Mouse (Mus musculus): ENCODE data around the gene B9d2. TPM values are rescaled to one million over a fixed set of nuclear protein-coding genes. Genes with fewer than 3 reads are reported as not detected.

B9d2 gene
- polyA plus RNA-seq, 1 experiment from 2014 or later, result 49.8 TPM

DNA sequence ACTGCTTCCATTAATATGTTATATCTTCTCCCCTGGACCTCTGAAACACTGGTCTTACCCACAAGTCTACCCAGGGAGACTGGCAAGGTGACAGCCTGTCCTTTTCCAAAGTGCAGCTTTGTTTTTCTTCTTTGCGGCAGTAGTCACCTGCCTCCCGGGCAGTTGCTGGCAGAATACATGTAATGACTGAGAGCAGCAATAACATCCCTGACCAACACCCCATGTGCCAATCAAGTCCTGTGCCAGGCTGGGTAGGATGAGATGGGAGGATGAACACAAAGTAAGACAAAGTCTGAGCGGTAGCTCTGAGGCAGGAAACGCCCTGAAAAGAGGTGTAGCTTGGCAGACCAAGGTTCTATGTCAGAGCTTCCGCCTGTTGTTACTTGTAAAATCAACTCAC, 47.2 kb downstream of the B9d2 start:
- Histone ChIP-seq H3K4me3 (ENCODE audit: low read depth, low read length) (no peak overlapping the region), H3K9ac (ENCODE audit: low read depth, low read length) (no peak overlapping the region), H3K27ac (ENCODE audit: low read length) (no peak overlapping the region), H3K27me3 (ENCODE audit: control insufficient read depth, insufficient read depth, low read depth, low read length) (no peaks in the 10 kb centered on the region), H3K36me3 (ENCODE audit: control insufficient read depth, insufficient read depth, low read length) (peaks cover 76% of the 10 kb centered on the region), H3K4me1 (ENCODE audit: control insufficient read depth, insufficient read depth, low read length) (no peaks in the 10 kb centered on the region), H3K4me2 (ENCODE audit: low read length) (no peak overlapping the region), H3K9me3 (replicated peaks; ENCODE audit: control insufficient read depth, low read length, poor library complexity, severe bottlenecking) (no peaks in the 10 kb centered on the region)
- no peak for ATAC-seq
- 98% methylated on average over 5 of the region's 5 CpGs for WGBS

DNA sequence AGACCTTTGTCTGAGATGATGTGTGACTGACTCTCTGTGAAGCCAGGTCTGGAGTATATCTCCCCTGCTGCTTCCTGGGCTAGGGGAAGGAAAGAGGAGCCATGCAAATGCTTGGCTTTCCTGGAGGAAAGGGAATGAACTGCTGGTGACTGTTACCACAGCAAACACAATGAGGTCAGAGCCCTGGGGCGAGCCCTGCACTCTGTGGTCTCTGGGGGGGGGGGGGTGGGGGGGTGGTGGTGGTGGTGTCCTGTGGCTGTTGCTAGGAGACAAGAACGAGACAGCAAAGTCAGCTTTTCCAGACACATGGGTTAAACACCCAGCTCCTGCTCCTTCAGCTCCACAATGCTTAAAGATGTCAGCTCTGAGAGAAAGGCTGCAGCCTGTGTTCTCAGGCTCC, 48.8 kb downstream of the B9d2 start:
- H3K4me1 ChIP-seq (ENCODE audit: control insufficient read depth, insufficient read depth, low read length), result no peaks in the 10 kb centered on the region
- ATAC-seq, result no peak
- no peak overlapping the region for H3K4me3 ChIP-seq (ENCODE audit: low read depth, low read length)
- peaks cover 76% of the 10 kb centered on the region for H3K36me3 ChIP-seq (ENCODE audit: control insufficient read depth, insufficient read depth, low read length)
- no peak overlapping the region for H3K9ac ChIP-seq (ENCODE audit: low read depth, low read length)
- H3K4me2 ChIP-seq (ENCODE audit: low read length), result no peak overlapping the region
- H3K27ac ChIP-seq (ENCODE audit: low read length), result no peak overlapping the region
- no peaks in the 10 kb centered on the region for H3K27me3 ChIP-seq (ENCODE audit: control insufficient read depth, insufficient read depth, low read depth, low read length)
- no peaks in the 10 kb centered on the region for H3K9me3 ChIP-seq (replicated peaks; ENCODE audit: control insufficient read depth, low read length, poor library complexity, severe bottlenecking)
- 25% methylated on average over 1 of the region's 2 CpGs for WGBS

DNA sequence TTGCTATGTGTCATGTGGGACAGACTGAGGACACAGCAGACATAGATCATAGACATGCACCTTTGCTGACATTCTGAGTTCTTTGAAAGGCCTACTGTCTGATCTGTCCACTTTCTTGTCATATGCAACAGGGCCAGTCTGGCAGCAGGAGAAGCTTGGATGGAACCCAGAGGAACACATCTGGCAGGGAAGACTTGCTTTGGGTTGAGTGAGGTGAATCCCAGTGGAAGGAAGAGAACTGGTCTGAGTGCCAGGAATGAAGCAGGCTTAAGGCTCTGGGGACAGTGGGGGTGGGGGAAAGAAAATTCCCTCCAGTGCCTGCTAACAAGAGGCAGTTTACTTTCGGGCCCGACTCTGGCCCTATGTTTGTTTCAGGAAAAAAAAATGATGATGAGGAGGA, 49.3 kb downstream of the B9d2 start:
- Histone ChIP-seq H3K4me3 (ENCODE audit: low read depth, low read length) (no peak overlapping the region), H3K27ac (ENCODE audit: low read length) (no peak overlapping the region), H3K4me2 (ENCODE audit: low read length) (no peak overlapping the region), H3K9ac (ENCODE audit: low read depth, low read length) (no peak overlapping the region), H3K9me3 (replicated peaks; ENCODE audit: control insufficient read depth, low read length, poor library complexity, severe bottlenecking) (no peaks in the 10 kb centered on the region), H3K4me1 (ENCODE audit: control insufficient read depth, insufficient read depth, low read length) (no peaks in the 10 kb centered on the region), H3K36me3 (ENCODE audit: control insufficient read depth, insufficient read depth, low read length) (peaks cover 75% of the 10 kb centered on the region), H3K27me3 (ENCODE audit: control insufficient read depth, insufficient read depth, low read depth, low read length) (no peaks in the 10 kb centered on the region)
- WGBS, result 90% methylated on average over 2 of the region's 2 CpGs
- no peak for ATAC-seq

DNA sequence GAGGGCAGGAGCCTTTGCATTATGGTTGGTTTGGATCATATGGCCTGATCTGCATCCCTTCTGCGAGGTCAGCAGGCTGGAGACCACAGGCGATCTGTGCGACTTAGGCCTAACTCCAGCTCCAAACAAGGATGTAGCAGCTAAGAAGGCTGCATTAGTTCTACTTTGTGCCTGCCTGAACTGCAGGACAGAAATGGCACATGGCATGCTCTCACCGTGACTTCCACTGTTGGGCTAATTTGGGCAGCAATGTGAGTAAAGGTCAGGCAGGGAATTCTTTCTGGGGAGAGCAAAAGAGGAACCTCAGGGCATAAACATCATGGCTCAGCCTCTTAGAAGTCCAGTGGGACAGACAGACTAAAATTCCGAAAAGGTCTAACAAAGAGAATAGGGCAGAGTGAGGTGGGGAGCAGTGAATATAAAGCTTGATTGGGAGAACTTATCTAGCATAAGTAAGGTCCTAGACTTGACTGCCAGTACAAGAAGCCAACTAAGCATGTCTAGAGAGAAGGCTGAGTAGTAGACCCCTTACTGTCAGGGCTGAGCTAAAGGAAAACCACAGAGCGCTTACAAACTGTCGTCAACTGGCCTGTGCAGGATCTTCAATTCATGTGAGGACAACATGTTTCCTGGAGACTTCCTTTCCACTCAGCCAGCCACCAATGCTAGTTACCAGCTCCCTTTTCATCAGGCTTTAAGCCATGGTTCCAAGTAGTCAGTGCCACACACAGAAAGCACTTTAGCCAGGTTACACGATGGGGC, 50.9 kb downstream of the B9d2 start:
- H3K4me2 ChIP-seq (ENCODE audit: low read length), result no peak overlapping the region
- no peaks in the 10 kb centered on the region for H3K4me1 ChIP-seq (ENCODE audit: control insufficient read depth, insufficient read depth, low read length)
- no peak overlapping the region for H3K9ac ChIP-seq (ENCODE audit: low read depth, low read length)
- no peak for ATAC-seq
- 90% methylated on average over 8 of the region's 8 CpGs for whole genome bisulfite sequencing
- peaks cover 63% of the 10 kb centered on the region for H3K36me3 ChIP-seq (ENCODE audit: control insufficient read depth, insufficient read depth, low read length)
- H3K4me3 ChIP-seq (ENCODE audit: low read depth, low read length), result no peak overlapping the region
- H3K27me3 ChIP-seq (ENCODE audit: control insufficient read depth, insufficient read depth, low read depth, low read length), result no peaks in the 10 kb centered on the region
- H3K27ac ChIP-seq (ENCODE audit: low read length), result no peak overlapping the region
- H3K9me3 ChIP-seq (replicated peaks; ENCODE audit: control insufficient read depth, low read length, poor library complexity, severe bottlenecking), result no peaks in the 10 kb centered on the region

- no peaks in the 10 kb centered on the region for H3K27me3 ChIP-seq (ENCODE audit: control insufficient read depth, insufficient read depth, low read depth, low read length)
- 81% methylated on average over 4 of the region's 4 CpGs for WGBS
- H3K4me2 ChIP-seq (ENCODE audit: low read length), result no peak overlapping the region
- no peak overlapping the region for H3K4me3 ChIP-seq (ENCODE audit: low read depth, low read length)
- no peaks in the 10 kb centered on the region for H3K9me3 ChIP-seq (replicated peaks; ENCODE audit: control insufficient read depth, low read length, poor library complexity, severe bottlenecking)
- H3K4me1 ChIP-seq (ENCODE audit: control insufficient read depth, insufficient read depth, low read length), result no peaks in the 10 kb centered on the region
- no peak overlapping the region for H3K27ac ChIP-seq (ENCODE audit: low read length)
- H3K36me3 ChIP-seq (ENCODE audit: control insufficient read depth, insufficient read depth, low read length), result peaks cover 60% of the 10 kb centered on the region
- no peak for ATAC-seq
- no peak overlapping the region for H3K9ac ChIP-seq (ENCODE audit: low read depth, low read length)
Observed at GRCm38 (mm10) chr7:25734991-25735390, 54.4 kb downstream of the B9d2 start.

Other genes with a start within 250 kb of the B9d2 start
- gene Ceacam1, start 203.2 kb upstream of the B9d2 start, polyA plus RNA-seq (2015; fragmentation: Nextera tagmentation; extraction: Ambion mirVana), result 0.42 and 0.87 TPM in 2 replicates
- 0.32 TPM in 1 of 2 replicates, not detected in the other for gene Ceacam2, start 140.9 kb upstream of the B9d2 start, polyA plus RNA-seq (2015; fragmentation: Nextera tagmentation; extraction: Ambion mirVana)
- not detected in 2 replicates for gene Erich4, start 64.9 kb upstream of the B9d2 start, polyA plus RNA-seq (2015; fragmentation: Nextera tagmentation; extraction: Ambion mirVana)
- gene Dmac2, start 61.4 kb upstream of the B9d2 start, polyA plus RNA-seq (2015; fragmentation: Nextera tagmentation; extraction: Ambion mirVana), result 44.5 and 48.7 TPM in 2 replicates
- gene B3gnt8, start 54.1 kb upstream of the B9d2 start, polyA plus RNA-seq (2015; fragmentation: Nextera tagmentation; extraction: Ambion mirVana), result 0.64 and 0.73 TPM in 2 replicates
- 38.2 and 41.4 TPM in 2 replicates for gene Bckdha, start 21.8 kb upstream of the B9d2 start, polyA plus RNA-seq (2015; fragmentation: Nextera tagmentation; extraction: Ambion mirVana)
- gene Exosc5, start 21.6 kb upstream of the B9d2 start, polyA plus RNA-seq (2015; fragmentation: Nextera tagmentation; extraction: Ambion mirVana), result 35.2 and 35.4 TPM in 2 replicates
- gene Tmem91, start 5.6 kb upstream of the B9d2 start, polyA plus RNA-seq (2015; fragmentation: Nextera tagmentation; extraction: Ambion mirVana), result 61.6 and 90.5 TPM in 2 replicates
- 0.21 and 0.78 TPM in 2 replicates for gene Tgfb1, start 6.2 kb downstream of the B9d2 start, polyA plus RNA-seq (2015; fragmentation: Nextera tagmentation; extraction: Ambion mirVana)
- gene Ccdc97, start 38.3 kb downstream of the B9d2 start, polyA plus RNA-seq (2015; fragmentation: Nextera tagmentation; extraction: Ambion mirVana), result 32.1 and 36.8 TPM in 2 replicates
- 38.3 and 41.1 TPM in 2 replicates for gene Hnrnpul1, start 74.0 kb downstream of the B9d2 start, polyA plus RNA-seq (2015; fragmentation: Nextera tagmentation; extraction: Ambion mirVana)
- 14.9 and 17.1 TPM in 2 replicates for gene Axl, start 107.9 kb downstream of the B9d2 start, polyA plus RNA-seq (2015; fragmentation: Nextera tagmentation; extraction: Ambion mirVana)
- gene Cyp2s1, start 136.1 kb downstream of the B9d2 start, polyA plus RNA-seq (2015; fragmentation: Nextera tagmentation; extraction: Ambion mirVana), result 2.8 and 3.2 TPM in 2 replicates
- not detected in 2 replicates for gene Cyp2b10, start 216.8 kb downstream of the B9d2 start, polyA plus RNA-seq (2015; fragmentation: Nextera tagmentation; extraction: Ambion mirVana)

Measured in midbrain, embryonic 16.5 days (tissue).